Mouse (Mus musculus): ENCODE results near the gene Ccdc187. TPM values are rescaled to one million over a fixed set of nuclear protein-coding genes. Genes with fewer than 3 reads are reported as not detected.

Ccdc187 gene
- polyA plus RNA-seq, 1 experiment from 2014 or later: 0.03 TPM

GRCm38 (mm10) chr2:26252514-26253206 is 41.7 kb downstream of the Ccdc187 start:
- in situ Hi-C loops (cut with MboI; ENCODE audit: low pct_unique_long_range_greater_than_20kb): no loop called here
- ChIA-PET POLR2A (no interaction called here), CTCF (no interaction called here)
- H3K27me3 ChIP-seq: peaks cover 24% of the 10 kb centered on the region
- DNase-seq (ENCODE audit: low read depth, low spot score) (no peak), ATAC-seq (no peak)
- TF ChIP-seq CTCF (IDR thresholded peaks at IDR 0.05): no peak

- in situ Hi-C loops (cut with MboI; ENCODE audit: low pct_unique_long_range_greater_than_20kb): no loop called here
- ATAC-seq (peak; percentile 5), DNase-seq (ENCODE audit: low read depth, low spot score) (no peak)
- POLR2A ChIA-PET: interaction anchor here (0.6 kb wide), 1 partner anchor 337 kb away, joined by 3 read pairs; no protein-coding TSS in a partner anchor
- CTCF ChIA-PET: interaction anchor here (1.6 kb wide), 1 partner anchor 25 kb away, joined by 3 read pairs; no protein-coding TSS in a partner anchor
- TF ChIP-seq CTCF (IDR thresholded peaks at IDR 0.05): no peak
- H3K27me3 ChIP-seq: peaks cover 13% of the 10 kb centered on the region
Measured at GRCm38 (mm10) chr2:26247531-26247930, 46.8 kb downstream of the Ccdc187 start.

- in situ Hi-C loops (cut with MboI; ENCODE audit: low pct_unique_long_range_greater_than_20kb): no loop called here
Measured at GRCm38 (mm10) chr2:26240841-26241240, 53.5 kb downstream of the Ccdc187 start.

GRCm38 (mm10) chr2:26240330-26240729 is 54.0 kb downstream of the Ccdc187 start:
- no peak for DNase-seq (ENCODE audit: low read depth, low spot score)
- POLR2A ChIA-PET: no interaction called here
- no peak for TF ChIP-seq CTCF (IDR thresholded peaks at IDR 0.05)

More at GRCm38 (mm10) chr2:26240841-26241240, 53.5 kb downstream of the Ccdc187 start:
- no peak for DNase-seq (ENCODE audit: low read depth, low spot score)
- ChIA-PET CTCF (no interaction called here), POLR2A (no interaction called here)
- ATAC-seq: no peak
- H3K27me3 ChIP-seq: peaks cover 3% of the 10 kb centered on the region
- no peak for TF ChIP-seq CTCF (IDR thresholded peaks at IDR 0.05)

GRCm38 (mm10) chr2:26237290-26237782 is 57.0 kb downstream of the Ccdc187 start, which contains the start of gene Qsox2:
Qsox2 (minus strand) TSS chr2:26237525.
- POLR2A ChIA-PET: interaction anchor here (0.7 kb wide), 1 partner anchor 76 kb away, joined by 3 read pairs; no protein-coding TSS in a partner anchor
- ATAC-seq: peak; percentile 76
- in situ Hi-C loops (cut with MboI; ENCODE audit: low pct_unique_long_range_greater_than_20kb): no loop called here

More at GRCm38 (mm10) chr2:26240330-26240729, 54.0 kb downstream of the Ccdc187 start:
- CTCF ChIA-PET: no interaction called here
- peaks cover 3% of the 10 kb centered on the region for H3K27me3 ChIP-seq
- in situ Hi-C loops (cut with MboI; ENCODE audit: low pct_unique_long_range_greater_than_20kb): no loop called here
- ATAC-seq: no peak

GRCm38 (mm10) chr2:26236681-26237289 is 57.6 kb downstream of the Ccdc187 start:
- ChIA-PET CTCF (interaction anchor here (1.2 kb wide), 1 partner anchor 83 kb away, joined by 3 read pairs; no protein-coding TSS in a partner anchor), POLR2A (interaction anchor here (0.6 to 0.7 kb wide), 3 partner anchors 76 to 123 kb away, joined by 3 read pairs; no protein-coding TSS in a partner anchor)
- DNase-seq (ENCODE audit: low read depth, low spot score): no peak
- peak; percentile 24 for ATAC-seq
- in situ Hi-C loops (cut with MboI; ENCODE audit: low pct_unique_long_range_greater_than_20kb): no loop called here
- TF ChIP-seq CTCF (IDR thresholded peaks at IDR 0.05): no peak
- no peaks in the 10 kb centered on the region for H3K27me3 ChIP-seq

More at GRCm38 (mm10) chr2:26237290-26237782, 57.0 kb downstream of the Ccdc187 start, which contains the start of gene Qsox2:
- peak; percentile 62 for DNase-seq (ENCODE audit: low read depth, low spot score)
- TF ChIP-seq CTCF (IDR thresholded peaks at IDR 0.05): no peak
- CTCF ChIA-PET: interaction anchor here (1.2 kb wide), 1 partner anchor 84 kb away, joined by 3 read pairs; no protein-coding TSS in a partner anchor
- no peaks in the 10 kb centered on the region for H3K27me3 ChIP-seq

- DNase-seq (ENCODE audit: low read depth, low spot score): no peak
- POLR2A ChIA-PET: no interaction called here
- TF ChIP-seq CTCF (IDR thresholded peaks at IDR 0.05): no peak
- H3K27me3 ChIP-seq: no peaks in the 10 kb centered on the region
- ATAC-seq: no peak
- CTCF ChIA-PET: no interaction called here
- in situ Hi-C loops (cut with MboI; ENCODE audit: low pct_unique_long_range_greater_than_20kb): no loop called here
Measured at GRCm38 (mm10) chr2:26234771-26235170, 59.6 kb downstream of the Ccdc187 start.

- no peak for TF ChIP-seq CTCF (IDR thresholded peaks at IDR 0.05)
- in situ Hi-C loops (cut with MboI; ENCODE audit: low pct_unique_long_range_greater_than_20kb): no loop called here
- ATAC-seq (no peak), DNase-seq (ENCODE audit: low read depth, low spot score) (no peak)
- ChIA-PET POLR2A (no interaction called here), CTCF (no interaction called here)
- H3K27me3 ChIP-seq: no peaks in the 10 kb centered on the region
Measured at GRCm38 (mm10) chr2:26234253-26234652, 60.1 kb downstream of the Ccdc187 start.

- no peaks in the 10 kb centered on the region for H3K27me3 ChIP-seq
- ChIA-PET POLR2A (interaction anchor here (0.7 kb wide), 1 partner anchor 90 kb away, joined by 3 read pairs; no protein-coding TSS in a partner anchor), CTCF (interaction anchor here (1.3 kb wide), 1 partner anchor 77 kb away, joined by 3 read pairs; no protein-coding TSS in a partner anchor)
- in situ Hi-C loops (cut with MboI; ENCODE audit: low pct_unique_long_range_greater_than_20kb): no loop called here
- ATAC-seq: no peak
- DNase-seq (ENCODE audit: low read depth, low spot score): no peak
- TF ChIP-seq CTCF (IDR thresholded peaks at IDR 0.05): no peak
Measured at GRCm38 (mm10) chr2:26231366-26231765, 63.0 kb downstream of the Ccdc187 start.

GRCm38 (mm10) chr2:26230253-26230652 is 64.1 kb downstream of the Ccdc187 start:
- ChIA-PET POLR2A (no interaction called here), CTCF (interaction anchor here (1.3 kb wide), 2 partner anchors 10 to 76 kb away, joined by 3 read pairs; no protein-coding TSS in a partner anchor)
- in situ Hi-C loops (cut with MboI; ENCODE audit: low pct_unique_long_range_greater_than_20kb): no loop called here
- ATAC-seq: peak; percentile 59
- H3K27me3 ChIP-seq: no peaks in the 10 kb centered on the region
- TF ChIP-seq CTCF (IDR thresholded peaks at IDR 0.05): no peak
- peak; percentile 64 for DNase-seq (ENCODE audit: low read depth, low spot score)

Measured in Patski (cell line).